Mouse (Mus musculus) spleen, postnatal 4 days (tissue): ENCODE measurements around the gene 4930579F01Rik.

Source experiments
- DNase-seq, 2 experiments: peaks; one replicate each; pipeline ENCODE4 v3.0.0; 2022; ENCODE audit warnings: low spot score in 2 of 2

The 4930579F01Rik gene

DNA sequence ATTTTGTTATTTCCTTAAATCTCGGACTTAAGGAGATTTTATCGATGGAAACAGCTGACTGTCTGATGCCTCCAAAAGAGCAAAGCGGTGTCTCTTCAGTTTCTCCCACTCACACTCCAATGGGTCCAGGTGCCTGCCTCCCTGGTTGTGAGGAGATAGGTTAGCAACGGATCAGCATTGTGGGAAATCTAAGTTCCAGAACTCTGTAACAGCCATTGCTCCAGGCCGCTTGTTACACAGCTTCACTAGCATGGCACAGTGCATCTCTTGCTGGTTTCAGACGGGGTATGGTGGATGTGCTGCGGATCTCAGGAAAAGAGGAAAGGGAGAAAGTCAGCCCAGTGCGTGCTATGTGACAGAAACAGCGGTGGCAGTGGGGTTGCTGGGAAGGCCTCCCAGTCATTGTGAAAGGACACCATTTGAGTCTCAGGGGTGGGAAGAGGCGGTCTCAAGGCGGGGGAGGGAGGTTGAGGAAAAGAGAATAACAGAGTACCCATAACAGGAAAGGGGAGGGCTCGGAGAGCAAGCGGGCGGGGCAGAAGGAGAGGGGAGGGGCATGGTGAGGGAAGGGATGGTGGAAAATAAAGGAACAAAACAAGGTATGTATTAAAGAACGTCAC lies at the start of gene 4930579F01Rik:
Gene 4930579F01Rik, minus strand, starts transcription at position 143 of the 620 bp plus-strand sequence.
- no peak for DNase-seq

- no peak for DNase-seq
Observed at GRCm38 (mm10) chr3:138242933-138243332, 49.3 kb upstream of the 4930579F01Rik start.

GRCm38 (mm10) chr3:138242021-138242726 lies 48.5 kb upstream of the 4930579F01Rik start:
- no peak for DNase-seq

DNA sequence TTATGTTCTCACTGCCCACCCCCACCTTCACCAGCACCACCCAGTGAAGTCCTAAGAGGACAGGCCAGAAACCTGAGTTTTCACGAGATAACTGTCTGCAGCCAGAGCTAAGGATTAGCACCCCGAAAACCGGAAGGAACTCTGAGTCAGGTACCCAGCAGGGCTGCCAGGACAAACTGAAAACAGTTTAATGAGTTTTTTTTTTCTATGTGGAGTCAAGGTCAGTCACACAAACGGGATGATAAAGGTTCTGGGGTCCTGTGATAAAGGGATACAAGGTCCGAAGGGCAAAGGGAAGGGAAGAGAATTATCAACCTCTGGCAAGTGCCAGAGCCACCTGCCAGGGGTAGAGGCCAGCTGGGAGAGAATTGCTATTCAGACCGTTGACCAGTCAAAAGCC lies 47.7 kb upstream of the 4930579F01Rik start:
- DNase-seq, result no peak

GRCm38 (mm10) chr3:138240942-138241341 lies 47.3 kb upstream of the 4930579F01Rik start:
- no peak for DNase-seq

DNA sequence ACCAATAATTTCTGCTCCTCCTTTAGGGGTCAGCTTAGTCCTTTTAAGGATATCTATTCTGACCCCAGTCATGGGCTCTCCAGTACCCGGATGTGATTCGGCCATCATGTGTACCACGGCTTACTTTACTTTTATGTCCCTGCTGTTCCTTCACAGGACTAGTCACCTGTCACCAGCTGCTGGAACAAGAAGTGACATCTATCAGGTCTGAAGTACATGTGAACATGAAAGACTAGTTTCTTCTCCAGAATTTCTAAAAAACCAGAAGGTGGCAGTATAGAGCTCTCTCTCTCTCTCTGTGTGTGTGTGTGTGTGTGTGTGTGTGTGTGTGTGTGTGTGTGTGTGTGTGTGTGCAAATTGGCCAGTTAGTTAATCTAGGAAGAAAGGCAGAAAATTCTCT lies 46.8 kb upstream of the 4930579F01Rik start:
- no peak for DNase-seq

DNA sequence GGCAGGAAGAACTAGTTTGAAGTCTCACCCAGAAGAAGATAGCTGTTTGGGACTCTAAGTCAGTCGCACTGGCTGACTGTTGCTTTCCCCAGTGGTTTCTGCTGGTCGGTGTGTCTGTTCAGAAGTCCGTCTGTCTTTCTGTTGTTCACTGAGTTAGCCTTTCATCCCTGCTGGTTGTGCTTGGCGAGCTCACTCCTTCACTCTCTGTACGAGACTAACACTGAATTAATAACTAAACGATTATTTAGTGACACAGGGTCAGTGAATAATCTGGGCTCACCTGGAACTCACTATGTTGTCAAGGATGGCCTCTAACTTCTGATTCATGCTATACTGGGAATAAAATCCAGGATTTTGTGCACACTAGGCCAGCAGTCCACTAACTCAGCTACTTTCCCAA lies 45.8 kb upstream of the 4930579F01Rik start:
- DNase-seq, result no peak

GRCm38 (mm10) chr3:138238046-138238445 lies 44.4 kb upstream of the 4930579F01Rik start:
- no peak for DNase-seq

DNA sequence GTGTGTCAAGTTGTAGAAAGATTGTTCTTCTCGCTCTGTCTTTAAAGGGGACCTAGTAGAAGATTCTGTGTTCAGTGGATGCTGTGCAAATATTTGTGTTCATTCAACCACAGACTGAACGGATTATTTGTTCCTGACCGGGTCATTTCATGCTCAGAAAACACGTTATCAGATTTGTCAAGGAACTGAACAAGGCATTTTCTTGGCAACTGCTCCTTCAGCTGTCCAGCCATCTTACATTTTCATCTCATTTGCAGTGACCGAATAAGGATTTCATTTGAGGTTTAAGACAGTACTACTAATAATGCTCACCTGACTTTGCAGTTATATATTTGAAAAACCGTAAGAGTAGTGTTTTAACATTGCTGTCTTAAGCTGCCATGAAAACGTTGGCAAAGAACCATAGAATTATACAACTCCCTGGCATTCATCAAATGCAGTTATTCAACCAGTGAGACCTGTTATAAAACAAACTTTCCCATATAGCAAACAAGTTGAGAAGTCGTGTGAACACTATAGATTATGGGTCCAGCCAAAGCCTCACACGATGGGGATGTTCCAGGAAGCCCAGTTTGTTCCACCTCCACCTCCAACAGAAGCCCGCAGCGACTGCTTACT lies 43.0 kb upstream of the 4930579F01Rik start:
- DNase-seq, result no peak

- no peak for DNase-seq
Observed at GRCm38 (mm10) chr3:138231531-138231930, 37.9 kb upstream of the 4930579F01Rik start.

GRCm38 (mm10) chr3:138230266-138230665 lies 36.6 kb upstream of the 4930579F01Rik start:
- DNase-seq, result no peak

DNA sequence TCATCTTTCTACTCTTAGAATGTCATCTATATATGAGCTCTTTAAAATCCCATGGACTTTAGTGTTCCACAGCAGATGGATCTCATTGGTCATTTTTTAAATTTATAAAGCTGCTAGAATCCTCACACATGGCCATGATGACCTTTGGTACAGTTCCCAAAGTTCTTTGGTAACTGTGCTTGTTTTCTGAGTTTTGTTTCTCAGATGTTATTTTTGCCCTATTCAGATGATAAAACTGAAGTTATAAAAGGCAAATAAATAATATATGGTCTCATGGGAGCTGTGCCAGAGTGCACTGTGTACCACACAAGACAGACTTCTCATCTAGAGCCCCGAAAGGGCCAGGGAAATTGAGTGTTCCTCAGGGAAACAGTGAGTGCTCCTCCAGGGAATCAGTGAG lies 35.8 kb upstream of the 4930579F01Rik start:
- DNase-seq, result no peak

GRCm38 (mm10) chr3:138227782-138228181 lies 34.2 kb upstream of the 4930579F01Rik start:
- DNase-seq, result no peak

DNA sequence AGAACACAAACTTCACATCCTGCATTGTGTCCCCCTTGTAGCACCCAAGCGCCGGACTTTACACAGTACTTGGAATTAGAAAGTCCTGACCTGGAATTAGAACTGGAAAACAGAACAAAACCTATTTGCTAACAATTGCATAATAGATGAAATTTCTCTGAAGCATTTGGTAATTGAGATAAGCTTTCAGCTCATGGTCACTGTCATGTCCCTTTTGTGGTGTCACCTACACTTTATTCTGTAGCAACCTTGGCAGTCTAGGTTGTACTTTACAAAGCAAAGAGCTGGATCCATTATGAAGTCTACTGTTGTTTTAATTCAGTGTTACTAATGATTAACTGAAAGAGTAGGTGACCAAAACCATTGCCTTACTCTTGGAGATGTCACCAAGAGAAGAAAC lies 33.5 kb upstream of the 4930579F01Rik start:
- DNase-seq, result no peak

GRCm38 (mm10) chr3:138226476-138226875 lies 32.9 kb upstream of the 4930579F01Rik start:
- no peak for DNase-seq

GRCm38 (mm10) chr3:138225853-138226252 lies 32.2 kb upstream of the 4930579F01Rik start:
- no peak for DNase-seq

DNA sequence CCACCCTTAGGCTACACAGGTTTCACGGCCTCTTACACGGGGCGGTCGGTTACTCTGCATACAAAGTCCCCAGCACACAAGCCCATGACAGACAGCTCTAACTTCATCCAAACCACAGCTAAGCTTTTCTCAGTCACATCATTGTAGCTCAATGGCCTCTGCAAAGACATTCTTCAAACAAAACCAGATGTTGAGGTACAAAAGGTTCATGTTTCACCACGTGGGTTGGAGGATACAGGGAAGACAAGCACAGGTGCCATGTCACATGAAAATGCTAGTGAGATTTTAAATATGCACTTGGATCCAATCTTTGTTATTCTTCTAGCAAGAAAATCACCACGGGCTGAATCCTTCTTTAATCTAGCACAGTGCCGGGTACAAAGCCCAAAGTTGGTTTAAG lies 31.7 kb upstream of the 4930579F01Rik start:
- DNase-seq, result no peak

GRCm38 (mm10) chr3:138224363-138224954 lies 30.8 kb upstream of the 4930579F01Rik start:
- no peak for DNase-seq

GRCm38 (mm10) chr3:138222952-138223351 lies 29.3 kb upstream of the 4930579F01Rik start:
- DNase-seq, result peak; percentile 34 to 73

- no peak for DNase-seq
Observed at GRCm38 (mm10) chr3:138222511-138222910, 28.9 kb upstream of the 4930579F01Rik start.

GRCm38 (mm10) chr3:138221116-138221515 lies 27.5 kb upstream of the 4930579F01Rik start:
- DNase-seq, result no peak

- DNase-seq, result no peak
Observed at GRCm38 (mm10) chr3:138217631-138218264, 24.1 kb upstream of the 4930579F01Rik start, which contains the start of gene Adh7. Gene Adh7 (plus strand): TSS chr3:138217760.
